Mouse (Mus musculus): ENCODE data around the gene Pdzd8. TPM values are rescaled to one million over a fixed set of nuclear protein-coding genes. Genes with fewer than 3 reads are reported as not detected.

The Pdzd8 gene
- polyA plus RNA-seq, 1 experiment from 2014 or later: 38.5 TPM

- no peaks in the 10 kb centered on the region for H3K27me3 ChIP-seq
- ATAC-seq: no peak
- ChIA-PET CTCF (interaction anchor here (2.5 kb wide), 1 partner anchor 103 kb away, joined by 9 read pairs; no protein-coding TSS in a partner anchor), POLR2A (interaction anchor here (0.7 kb wide), 1 partner anchor 119 kb away, joined by 4 read pairs; no protein-coding TSS in a partner anchor)
- DNase-seq (ENCODE audit: low read depth, low spot score): no peak
- TF ChIP-seq CTCF (IDR thresholded peaks at IDR 0.05): no peak
- in situ Hi-C loops (cut with MboI; ENCODE audit: low pct_unique_long_range_greater_than_20kb): no loop called here
Observed at GRCm38 (mm10) chr19:59342964-59343363, 2.6 kb downstream of the Pdzd8 start.

DNA sequence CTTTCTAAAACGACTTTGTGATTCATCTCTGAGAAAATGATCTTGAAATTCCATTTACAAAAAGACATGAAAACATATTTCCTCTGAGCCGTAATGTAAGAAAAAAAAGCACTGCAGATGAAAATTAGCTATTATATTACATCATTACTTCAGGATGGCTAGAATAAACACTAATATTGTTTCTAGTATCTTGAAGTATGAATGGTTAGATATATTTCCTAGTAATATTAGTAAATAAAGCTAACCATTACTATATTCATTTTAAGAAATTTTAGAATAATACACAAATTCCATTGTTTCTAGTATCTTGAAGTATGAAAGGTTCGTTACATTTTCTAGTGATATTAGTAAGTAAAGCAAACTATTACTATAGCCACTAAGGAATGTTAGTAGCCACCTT is 5.7 kb downstream of the Pdzd8 start:
- in situ Hi-C loops (cut with MboI; ENCODE audit: low pct_unique_long_range_greater_than_20kb): no loop called here
- no peak for TF ChIP-seq CTCF (IDR thresholded peaks at IDR 0.05)
- ChIA-PET CTCF (no interaction called here), POLR2A (no interaction called here)
- DNase-seq (ENCODE audit: low read depth, low spot score) (no peak), ATAC-seq (no peak)
- no peaks in the 10 kb centered on the region for H3K27me3 ChIP-seq

GRCm38 (mm10) chr19:59337872-59338681 is 7.5 kb downstream of the Pdzd8 start:
- TF ChIP-seq CTCF (IDR thresholded peaks at IDR 0.05): no peak
- in situ Hi-C loops (cut with MboI; ENCODE audit: low pct_unique_long_range_greater_than_20kb): no loop called here
- CTCF ChIA-PET: no interaction called here
- POLR2A ChIA-PET: interaction anchor here (0.6 kb wide), 1 partner anchor 12 kb away, joined by 3 read pairs; no protein-coding TSS in a partner anchor
- ATAC-seq (peak; percentile 65), DNase-seq (ENCODE audit: low read depth, low spot score) (no peak)
- no peaks in the 10 kb centered on the region for H3K27me3 ChIP-seq

DNA sequence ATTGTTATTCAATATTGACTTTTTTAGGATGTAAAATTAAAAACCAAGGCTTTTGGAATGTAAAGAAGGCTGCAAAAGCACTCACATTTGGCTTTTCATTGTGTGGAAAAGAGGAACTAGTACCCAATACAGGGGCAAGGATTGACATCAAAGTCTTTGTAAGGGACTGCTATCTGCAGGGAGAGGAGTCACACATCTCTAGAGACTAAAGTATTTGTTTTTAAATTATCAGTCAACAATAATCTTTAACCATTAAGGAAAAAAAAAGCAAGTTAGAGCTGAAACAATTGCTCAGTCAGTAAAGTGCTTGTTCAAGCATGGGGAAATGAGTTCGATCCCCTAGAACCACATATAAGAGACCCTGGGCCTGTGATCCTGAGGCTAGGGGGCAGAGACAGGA is 8.9 kb downstream of the Pdzd8 start:
- in situ Hi-C loops (cut with MboI; ENCODE audit: low pct_unique_long_range_greater_than_20kb): no loop called here
- ATAC-seq (no peak), DNase-seq (ENCODE audit: low read depth, low spot score) (no peak)
- CTCF ChIA-PET: interaction anchor here (2.9 kb wide), 1 partner anchor 97 kb away, joined by 8 read pairs; no protein-coding TSS in a partner anchor
- no peaks in the 10 kb centered on the region for H3K27me3 ChIP-seq
- TF ChIP-seq CTCF (IDR thresholded peaks at IDR 0.05): no peak
- POLR2A ChIA-PET: no interaction called here

- TF ChIP-seq CTCF (IDR thresholded peaks at IDR 0.05): no peak
- ChIA-PET CTCF (no interaction called here), POLR2A (interaction anchor here (1.3 kb wide), 1 partner anchor 14 kb away, joined by 3 read pairs; the partner anchor contains the start of gene Pdzd8)
- H3K27me3 ChIP-seq: no peaks in the 10 kb centered on the region
- DNase-seq (ENCODE audit: low read depth, low spot score): no peak
- in situ Hi-C loops (cut with MboI; ENCODE audit: low pct_unique_long_range_greater_than_20kb): no loop called here
- no peak for ATAC-seq
Observed at GRCm38 (mm10) chr19:59330816-59331225, 14.8 kb downstream of the Pdzd8 start.

- POLR2A ChIA-PET: no interaction called here
- CTCF ChIA-PET: no interaction called here
- DNase-seq (ENCODE audit: low read depth, low spot score) (no peak), ATAC-seq (no peak)
- no peak for TF ChIP-seq CTCF (IDR thresholded peaks at IDR 0.05)
- in situ Hi-C loops (cut with MboI; ENCODE audit: low pct_unique_long_range_greater_than_20kb): no loop called here
- no peaks in the 10 kb centered on the region for H3K27me3 ChIP-seq
Observed at GRCm38 (mm10) chr19:59321990-59322389, 23.6 kb downstream of the Pdzd8 start, which contains the start of gene Rps12-ps3. Rps12-ps3 (plus strand) TSS chr19:59322290.

DNA sequence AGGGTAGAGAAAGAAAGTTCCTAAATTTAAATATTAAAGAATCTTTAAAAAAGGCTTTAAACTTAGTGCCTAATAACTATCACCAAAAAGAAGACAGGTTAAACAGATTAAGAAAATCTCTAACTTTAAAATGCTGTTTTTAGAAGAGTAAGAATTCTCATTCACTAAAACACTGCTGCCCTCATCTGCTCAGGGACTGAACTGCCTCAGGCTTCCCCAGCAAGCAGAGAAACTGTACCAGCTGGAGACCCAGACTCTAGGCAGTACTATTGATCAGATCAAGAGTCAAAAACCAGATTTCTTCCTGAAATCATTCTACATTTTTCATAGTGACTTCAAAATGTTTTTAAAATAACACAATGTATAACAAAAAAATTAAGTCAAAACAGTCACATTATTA is 29.0 kb downstream of the Pdzd8 start:
- TF ChIP-seq CTCF (IDR thresholded peaks at IDR 0.05): peak; percentile 54
- no peaks in the 10 kb centered on the region for H3K27me3 ChIP-seq
- ATAC-seq: no peak
- no peak for DNase-seq (ENCODE audit: low read depth, low spot score)
- in situ Hi-C loops (cut with MboI; ENCODE audit: low pct_unique_long_range_greater_than_20kb): no loop called here
- CTCF ChIA-PET: no interaction called here
- POLR2A ChIA-PET: no interaction called here

- H3K27me3 ChIP-seq: no peaks in the 10 kb centered on the region
- DNase-seq (ENCODE audit: low read depth, low spot score) (no peak), ATAC-seq (no peak)
- CTCF ChIA-PET: interaction anchor here (1.0 to 1.7 kb wide), 5 partner anchors 10 to 78 kb away, joined by 3 to 5 read pairs (median 3); no protein-coding TSS in a partner anchor
- in situ Hi-C loops (cut with MboI; ENCODE audit: low pct_unique_long_range_greater_than_20kb): no loop called here
- peak; percentile 21 for TF ChIP-seq CTCF (IDR thresholded peaks at IDR 0.05)
- POLR2A ChIA-PET: no interaction called here
Observed at GRCm38 (mm10) chr19:59315308-59315707, 30.3 kb downstream of the Pdzd8 start.

DNA sequence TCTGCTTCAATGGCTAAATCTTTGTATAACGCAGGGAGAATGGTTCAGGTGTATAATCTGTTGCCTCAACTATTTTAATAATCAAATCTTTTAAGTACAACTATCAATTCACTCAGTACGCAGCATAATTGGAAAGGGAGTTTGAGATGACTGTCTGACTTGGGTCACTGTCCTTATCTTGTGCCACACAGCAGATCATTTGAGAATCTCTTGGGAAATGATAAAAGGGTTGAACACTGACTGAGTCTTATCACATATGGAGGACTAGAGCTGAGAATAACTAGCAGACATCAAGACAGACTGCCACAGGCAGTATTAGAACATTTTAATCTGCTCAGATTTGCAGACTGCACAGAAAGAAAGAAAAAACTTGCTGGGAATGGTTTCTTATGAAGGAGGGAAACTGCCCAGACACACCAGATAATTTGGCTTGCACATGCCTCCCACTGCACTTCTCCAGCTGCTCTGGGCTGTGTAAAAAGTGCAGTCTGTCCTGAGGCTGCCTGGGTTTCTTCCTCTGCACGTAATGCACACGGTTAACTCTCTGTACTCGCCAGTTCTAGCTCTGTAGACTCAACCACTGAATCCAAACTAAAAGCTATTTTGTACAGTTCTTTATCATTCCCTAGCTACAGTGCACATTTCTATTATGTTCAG is 53.3 kb downstream of the Pdzd8 start:
- no peak for DNase-seq (ENCODE audit: low read depth, low spot score)
- in situ Hi-C loops (cut with MboI; ENCODE audit: low pct_unique_long_range_greater_than_20kb): no loop called here
- H3K27me3 ChIP-seq: no peaks in the 10 kb centered on the region
- ChIA-PET CTCF (interaction anchor here (1.2 kb wide), 1 partner anchor 69 kb away, joined by 3 read pairs; no protein-coding TSS in a partner anchor), POLR2A (no interaction called here)
- no peak for ATAC-seq
- no peak for TF ChIP-seq CTCF (IDR thresholded peaks at IDR 0.05)

DNA sequence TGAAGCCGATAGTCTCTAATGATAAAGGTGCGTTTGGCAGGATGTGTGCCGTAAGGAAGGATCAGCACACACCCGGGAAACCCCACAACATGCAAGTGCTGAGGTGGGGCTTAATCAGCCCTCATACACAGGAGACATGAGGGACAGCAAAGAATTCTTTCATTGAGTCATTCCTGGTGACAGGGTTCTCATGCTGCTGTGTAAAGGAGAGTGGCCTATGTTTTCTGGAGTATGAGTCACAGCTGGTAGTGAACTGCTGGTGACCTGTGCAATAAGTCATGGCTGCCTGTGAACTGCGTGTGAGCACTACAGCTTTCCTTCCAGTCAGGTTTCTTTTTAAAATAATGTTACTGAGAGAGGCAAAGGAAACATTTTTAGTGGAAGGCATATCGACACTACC is 55.8 kb downstream of the Pdzd8 start:
- no peaks in the 10 kb centered on the region for H3K27me3 ChIP-seq
- ATAC-seq (peak; percentile 66), DNase-seq (ENCODE audit: low read depth, low spot score) (peak; percentile 6)
- in situ Hi-C loops (cut with MboI; ENCODE audit: low pct_unique_long_range_greater_than_20kb): no loop called here
- POLR2A ChIA-PET: no interaction called here
- CTCF ChIA-PET: interaction anchor here (0.8 to 4.4 kb wide), 3 partner anchors 10 to 50 kb away, joined by 3 to 15 read pairs (median 4); no protein-coding TSS in a partner anchor
- TF ChIP-seq CTCF (IDR thresholded peaks at IDR 0.05): no peak

DNA sequence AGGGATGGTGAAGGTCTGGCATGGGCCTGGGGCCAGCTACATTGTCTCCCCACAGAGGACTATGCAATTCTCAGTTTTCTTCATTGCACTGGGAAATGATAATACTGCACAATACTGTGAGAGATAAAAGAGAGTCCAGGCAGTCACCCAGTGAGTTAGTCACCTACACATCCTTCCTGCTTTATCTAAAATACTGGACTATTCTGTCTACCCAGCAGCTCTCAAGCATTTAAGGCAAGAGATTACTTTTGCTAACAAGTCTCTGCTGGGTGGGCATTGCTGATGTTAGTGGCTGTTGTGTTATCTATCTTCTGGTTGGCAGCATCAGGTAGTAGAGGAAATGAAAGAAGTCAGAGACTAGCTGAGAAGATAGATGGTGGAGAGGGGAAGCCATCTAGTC is 56.5 kb downstream of the Pdzd8 start:
- ATAC-seq: no peak
- DNase-seq (ENCODE audit: low read depth, low spot score): no peak
- ChIA-PET CTCF (interaction anchor here (4.4 kb wide), 1 partner anchor 49 kb away, joined by 15 read pairs; no protein-coding TSS in a partner anchor), POLR2A (no interaction called here)
- no peaks in the 10 kb centered on the region for H3K27me3 ChIP-seq
- TF ChIP-seq CTCF (IDR thresholded peaks at IDR 0.05): no peak
- in situ Hi-C loops (cut with MboI; ENCODE audit: low pct_unique_long_range_greater_than_20kb): no loop called here
